Mouse (Mus musculus) bone marrow macrophage, adult 2 months (primary cell): ENCODE results near the gene Cttnbp2nl.

Source experiments
- CTCF ChIP-seq: IDR thresholded peaks from 2 replicates; pipeline ENCODE4 v1.5.1; 2012; ENCODE audit warnings: low read depth, mild to moderate bottlenecking, low read length, moderate library complexity
- POLR2A ChIP-seq: IDR thresholded peaks from 2 replicates; pipeline ENCODE4 v1.6.1; 2012; ENCODE audit warnings: mild to moderate bottlenecking, low read depth, low read length, borderline replicate concordance

DNA sequence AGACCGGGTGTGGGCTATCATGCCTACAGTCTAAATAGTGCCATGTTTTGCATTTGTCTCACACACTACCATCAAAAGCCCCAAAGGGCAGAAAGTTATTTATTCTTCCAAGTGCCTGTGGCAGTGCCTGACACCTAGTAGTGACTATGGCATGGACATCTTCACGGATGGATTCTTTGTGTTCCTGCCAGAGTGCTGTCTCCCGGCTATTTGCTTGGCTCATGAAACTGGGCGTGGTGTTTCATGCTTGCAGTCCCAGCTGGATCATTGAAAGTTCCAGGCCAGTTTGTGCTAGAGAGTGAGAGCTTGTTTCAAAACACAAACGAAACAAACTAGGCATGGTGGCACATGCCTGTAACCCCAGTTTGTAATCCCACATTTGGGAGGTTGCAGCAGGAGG lies 61.2 kb downstream of the Cttnbp2nl start:
- TF ChIP-seq CTCF = no peak
- TF ChIP-seq POLR2A = no peak
